Mouse (Mus musculus) midbrain, embryonic 13.5 days (tissue): Measurements from ENCODE around the gene Gsdme. TPM values are rescaled to one million over a fixed set of nuclear protein-coding genes. Genes with fewer than 3 reads are reported as not detected.

ENCODE experiments used
- ATAC-seq: fragments of 200-750 bp; cut with Nextera tagmentation; 2 replicates; pipeline ENCODE4 v1.8.0; 2017; ENCODE audit warnings: mild to moderate bottlenecking, moderate TSS enrichment, moderate library complexity
- H3K27ac ChIP-seq: fragments of 300-500 bp; sonication (generic); 2 replicates; pipeline ENCODE4 v1.5.1; 2015; ENCODE audit warnings: inconsistent platforms, mild to moderate bottlenecking, moderate library complexity
- H3K27me3 ChIP-seq: fragments of 300-500 bp; sonication (generic); 2 replicates; pipeline ENCODE4 v1.6.1; 2015; ENCODE audit warnings: mild to moderate bottlenecking, inconsistent platforms
- H3K36me3 ChIP-seq: fragments of 300-500 bp; sonication (generic); 2 replicates; pipeline ENCODE4 v1.6.1; 2015; ENCODE audit warnings: mild to moderate bottlenecking, inconsistent platforms
- H3K4me1 ChIP-seq: fragments of 300-500 bp; sonication (generic); replicated peaks from 2 replicates; pipeline ENCODE4 v1.6.1; 2015; ENCODE audit warnings: inconsistent platforms
- H3K4me2 ChIP-seq: fragments of 300-500 bp; sonication (generic); replicated peaks from 2 replicates; pipeline ENCODE4 v1.6.1; 2015; ENCODE audit warnings: moderate library complexity, mild to moderate bottlenecking, inconsistent platforms
- H3K4me3 ChIP-seq: fragments of 300-500 bp; sonication (generic); replicated peaks from 2 replicates; pipeline ENCODE4 v1.5.1; 2015; ENCODE audit warnings: mild to moderate bottlenecking, inconsistent platforms
- H3K9ac ChIP-seq: fragments of 300-500 bp; sonication (generic); replicated peaks from 2 replicates; pipeline ENCODE4 v1.6.1; 2015; ENCODE audit warnings: mild to moderate bottlenecking, inconsistent platforms
- H3K9me3 ChIP-seq: fragments of 300-500 bp; sonication (generic); 2 replicates; pipeline ENCODE4 v1.6.1; 2016; ENCODE audit warnings: mild to moderate bottlenecking, inconsistent platforms
- WGBS: fragments of 180-500 bp; shearing (Covaris S2); methylation state at CpG from one replicate; pipeline ENCODE4 v1.1.7; 2015; 5-methylcytosine and 5-hydroxymethylcytosine counted together
- polyA plus RNA-seq: library from polyadenylated mRNA; unstranded; fragments of >200 nt; fragmentation: Nextera tagmentation; extraction: Ambion mirVana; gene quantifications from 2 replicates; pipeline ENCODE4 v1.2.1, GENCODE M21; 2015

Gsdme gene
- polyA plus RNA-seq, 1 experiment from 2014 or later = 64.9 TPM

GRCm38 (mm10) chr6:50215986-50216385 lies 47.7 kb downstream of the Gsdme start:
- H3K9me3 ChIP-seq = no peaks in the 10 kb centered on the region
- ATAC-seq = no peak
- 92% methylated on average over 4 of the region's 4 CpGs for WGBS

GRCm38 (mm10) chr6:50215373-50215745 lies 48.3 kb downstream of the Gsdme start:
- Histone ChIP-seq H3K9ac (no peak overlapping the region), H3K27ac (no peak overlapping the region), H3K4me2 (no peak overlapping the region), H3K4me3 (no peak overlapping the region), H3K36me3 (peaks cover 20% of the 10 kb centered on the region), H3K4me1 (no peaks in the 10 kb centered on the region), H3K27me3 (no peaks in the 10 kb centered on the region), H3K9me3 (no peaks in the 10 kb centered on the region)
- 90% methylated on average over 2 of the region's 2 CpGs for WGBS
- no peak for ATAC-seq

More at GRCm38 (mm10) chr6:50215986-50216385, 47.7 kb downstream of the Gsdme start:
- H3K9ac ChIP-seq = no peak overlapping the region
- H3K4me1 ChIP-seq = no peaks in the 10 kb centered on the region
- no peak overlapping the region for H3K27ac ChIP-seq
- no peak overlapping the region for H3K4me3 ChIP-seq
- H3K36me3 ChIP-seq = peaks cover 20% of the 10 kb centered on the region
- no peaks in the 10 kb centered on the region for H3K27me3 ChIP-seq
- H3K4me2 ChIP-seq = no peak overlapping the region

GRCm38 (mm10) chr6:50214711-50215372 lies 48.8 kb downstream of the Gsdme start:
- H3K9ac ChIP-seq = no peak overlapping the region
- no peak overlapping the region for H3K4me2 ChIP-seq
- H3K27me3 ChIP-seq = no peaks in the 10 kb centered on the region
- H3K27ac ChIP-seq = no peak overlapping the region
- ATAC-seq = no peak
- WGBS = 72% methylated on average over 2 of the region's 2 CpGs
- H3K36me3 ChIP-seq = peaks cover 18% of the 10 kb centered on the region
- no peak overlapping the region for H3K4me3 ChIP-seq
- no peaks in the 10 kb centered on the region for H3K4me1 ChIP-seq
- H3K9me3 ChIP-seq = no peaks in the 10 kb centered on the region

- Histone ChIP-seq H3K36me3 (peaks cover 11% of the 10 kb centered on the region), H3K9me3 (no peaks in the 10 kb centered on the region), H3K4me3 (no peak overlapping the region), H3K4me2 (no peak overlapping the region), H3K9ac (no peak overlapping the region), H3K27ac (no peak overlapping the region), H3K27me3 (no peaks in the 10 kb centered on the region), H3K4me1 (no peaks in the 10 kb centered on the region)
- 93% methylated on average over 4 of the region's 4 CpGs for WGBS
- ATAC-seq = no peak
These were observed 58.6 kb downstream of the Gsdme start for GRCm38 (mm10) chr6:50205093-50205492.

GRCm38 (mm10) chr6:50204356-50204755 lies 59.3 kb downstream of the Gsdme start:
- H3K27ac ChIP-seq = no peak overlapping the region
- 88% methylated on average over 4 of the region's 4 CpGs for WGBS
- peaks cover 11% of the 10 kb centered on the region for H3K36me3 ChIP-seq
- H3K27me3 ChIP-seq = no peaks in the 10 kb centered on the region
- H3K4me2 ChIP-seq = no peak overlapping the region
- H3K9ac ChIP-seq = no peak overlapping the region
- H3K4me3 ChIP-seq = no peak overlapping the region
- no peaks in the 10 kb centered on the region for H3K9me3 ChIP-seq
- no peak for ATAC-seq
- H3K4me1 ChIP-seq = no peaks in the 10 kb centered on the region

GRCm38 (mm10) chr6:50193851-50194250 lies 69.8 kb downstream of the Gsdme start:
- 87% methylated on average over 5 of the region's 5 CpGs for WGBS
- no peaks in the 10 kb centered on the region for H3K27me3 ChIP-seq
- H3K27ac ChIP-seq = no peak overlapping the region
- no peaks in the 10 kb centered on the region for H3K4me1 ChIP-seq
- ATAC-seq = no peak
- no peak overlapping the region for H3K9ac ChIP-seq
- peaks cover 25% of the 10 kb centered on the region for H3K36me3 ChIP-seq
- H3K4me3 ChIP-seq = no peak overlapping the region
- no peaks in the 10 kb centered on the region for H3K9me3 ChIP-seq
- no peak overlapping the region for H3K4me2 ChIP-seq

- no peak overlapping the region for H3K27ac ChIP-seq
- H3K4me3 ChIP-seq = no peak overlapping the region
- H3K4me2 ChIP-seq = no peak overlapping the region
- H3K9me3 ChIP-seq = no peaks in the 10 kb centered on the region
- H3K36me3 ChIP-seq = peaks cover 25% of the 10 kb centered on the region
- H3K27me3 ChIP-seq = no peaks in the 10 kb centered on the region
- H3K4me1 ChIP-seq = no peaks in the 10 kb centered on the region
- 92% methylated on average over 3 of the region's 3 CpGs for WGBS
- no peak overlapping the region for H3K9ac ChIP-seq
- ATAC-seq = no peak
These were observed 70.8 kb downstream of the Gsdme start for GRCm38 (mm10) chr6:50192822-50193221.

- H3K27me3 ChIP-seq = no peaks in the 10 kb centered on the region
- H3K4me1 ChIP-seq = no peaks in the 10 kb centered on the region
- H3K36me3 ChIP-seq = peaks cover 22% of the 10 kb centered on the region
- ATAC-seq = no peak
- no peak overlapping the region for H3K27ac ChIP-seq
- H3K4me3 ChIP-seq = no peak overlapping the region
- H3K9me3 ChIP-seq = no peaks in the 10 kb centered on the region
- 85% methylated on average over 1 of the region's 1 CpGs for WGBS
- no peak overlapping the region for H3K4me2 ChIP-seq
- no peak overlapping the region for H3K9ac ChIP-seq
These were observed 71.5 kb downstream of the Gsdme start for GRCm38 (mm10) chr6:50192169-50192568.

- no peak overlapping the region for H3K4me3 ChIP-seq
- peaks cover 22% of the 10 kb centered on the region for H3K36me3 ChIP-seq
- WGBS = 92% methylated on average over 3 of the region's 3 CpGs
- ATAC-seq = no peak
- no peaks in the 10 kb centered on the region for H3K9me3 ChIP-seq
- no peak overlapping the region for H3K4me2 ChIP-seq
- no peak overlapping the region for H3K27ac ChIP-seq
- H3K4me1 ChIP-seq = no peaks in the 10 kb centered on the region
- H3K27me3 ChIP-seq = no peaks in the 10 kb centered on the region
- H3K9ac ChIP-seq = no peak overlapping the region
These were observed 72.1 kb downstream of the Gsdme start for GRCm38 (mm10) chr6:50191605-50192004.

GRCm38 (mm10) chr6:50189376-50189775 lies 74.3 kb downstream of the Gsdme start:
- peaks cover 20% of the 10 kb centered on the region for H3K36me3 ChIP-seq
- no peak overlapping the region for H3K27ac ChIP-seq
- no peak for ATAC-seq

GRCm38 (mm10) chr6:50187955-50188354 lies 75.7 kb downstream of the Gsdme start:
- ATAC-seq = no peak
- Histone ChIP-seq H3K27ac (no peak overlapping the region), H3K9me3 (no peaks in the 10 kb centered on the region), H3K4me1 (no peaks in the 10 kb centered on the region), H3K4me3 (no peak overlapping the region), H3K27me3 (no peaks in the 10 kb centered on the region), H3K9ac (no peak overlapping the region), H3K4me2 (no peak overlapping the region), H3K36me3 (peaks cover 18% of the 10 kb centered on the region)
- WGBS = 94% methylated on average over 4 of the region's 4 CpGs

More at GRCm38 (mm10) chr6:50189376-50189775, 74.3 kb downstream of the Gsdme start:
- Histone ChIP-seq H3K4me1 (no peaks in the 10 kb centered on the region), H3K4me3 (no peak overlapping the region), H3K27me3 (no peaks in the 10 kb centered on the region), H3K4me2 (no peak overlapping the region), H3K9me3 (no peaks in the 10 kb centered on the region), H3K9ac (no peak overlapping the region)

GRCm38 (mm10) chr6:50180189-50180588 lies 83.5 kb downstream of the Gsdme start:
- H3K4me1 ChIP-seq = no peaks in the 10 kb centered on the region
- ATAC-seq = no peak
- WGBS = 86% methylated on average over 4 of the region's 4 CpGs

GRCm38 (mm10) chr6:50175736-50176135 lies 87.9 kb downstream of the Gsdme start:
- Histone ChIP-seq H3K4me1 (no peaks in the 10 kb centered on the region), H3K4me3 (no peak overlapping the region), H3K9ac (no peak overlapping the region), H3K27ac (no peak overlapping the region), H3K9me3 (no peaks in the 10 kb centered on the region), H3K4me2 (no peak overlapping the region), H3K36me3 (peaks cover 5% of the 10 kb centered on the region), H3K27me3 (no peaks in the 10 kb centered on the region)
- WGBS = 94% methylated on average over 1 of the region's 1 CpGs
- ATAC-seq = no peak

More at GRCm38 (mm10) chr6:50180189-50180588, 83.5 kb downstream of the Gsdme start:
- no peak overlapping the region for H3K4me2 ChIP-seq
- no peak overlapping the region for H3K9ac ChIP-seq
- no peak overlapping the region for H3K4me3 ChIP-seq
- no peaks in the 10 kb centered on the region for H3K9me3 ChIP-seq
- H3K27ac ChIP-seq = no peak overlapping the region
- H3K36me3 ChIP-seq = peaks cover 8% of the 10 kb centered on the region
- H3K27me3 ChIP-seq = no peaks in the 10 kb centered on the region
